Mouse (Mus musculus) forebrain, postnatal 0 days (tissue): ENCODE data around the gene Cox6a1. TPM values are rescaled to one million over a fixed set of nuclear protein-coding genes. Genes with fewer than 3 reads are reported as not detected.
"Not testable (repeated sequence)": the region's sequence is repeated elsewhere in the genome, so short reads cannot be mapped to it uniquely, and the experiment has no call there.

Source experiments
- ATAC-seq: fragments of 200-750 bp; cut with Nextera tagmentation; 2 replicates; pipeline ENCODE4 v1.8.0; 2017; ENCODE audit warnings: mild to moderate bottlenecking, moderate library complexity
- DNase-seq: peaks from one replicate; pipeline ENCODE4 v3.0.0-alpha.2; 2015
- H3K27ac ChIP-seq: fragments of 300-500 bp; sonication (generic); 2 replicates; pipeline ENCODE4 v1.5.1; 2014; ENCODE audit warnings: low read depth, mild to moderate bottlenecking, antibody characterized with exemption, low read length, moderate library complexity, mixed read lengths
- H3K27me3 ChIP-seq: fragments of 300-500 bp; sonication (generic); 2 replicates; pipeline ENCODE4 v1.6.1; 2014; ENCODE audit warnings: mild to moderate bottlenecking, low read length, mixed read lengths; ENCODE audit not compliant: insufficient read depth
- H3K36me3 ChIP-seq: fragments of 300-500 bp; sonication (generic); 2 replicates; pipeline ENCODE4 v1.6.1; 2014; ENCODE audit warnings: mild to moderate bottlenecking, moderate library complexity; ENCODE audit not compliant: insufficient read depth
- H3K4me1 ChIP-seq: fragments of 300-500 bp; sonication (generic); 2 replicates; pipeline ENCODE4 v1.6.1; 2014; ENCODE audit warnings: antibody characterized with exemption; ENCODE audit not compliant: insufficient read depth
- H3K4me2 ChIP-seq: fragments of 300-500 bp; sonication (generic); 2 replicates; pipeline ENCODE4 v1.6.1; 2014; ENCODE audit warnings: low read depth, mild to moderate bottlenecking, moderate library complexity
- H3K4me3 ChIP-seq: fragments of 300-500 bp; sonication (generic); 2 replicates; pipeline ENCODE4 v1.5.1; 2014; ENCODE audit warnings: low read depth, low read length, mixed read lengths
- H3K9ac ChIP-seq: fragments of 300-500 bp; sonication (generic); 2 replicates; pipeline ENCODE4 v1.6.1; 2014; ENCODE audit warnings: mild to moderate bottlenecking
- H3K9me3 ChIP-seq: fragments of 300-500 bp; sonication (generic); 2 replicates; pipeline ENCODE4 v1.6.1; 2016; ENCODE audit warnings: low read length
- CTCF ChIP-seq: sonication (generic); IDR thresholded peaks from 2 replicates; pipeline ENCODE4 v1.5.1; 2016; ENCODE audit warnings: antibody characterized with exemption, control low read depth, low read depth
- WGBS: fragments of 180-500 bp; shearing (Covaris S2); extraction: QIAGEN DNeasy Blood & Tissue Kit; methylation state at CpG from one replicate; pipeline ENCODE4 v1.1.7; 2014; 5-methylcytosine and 5-hydroxymethylcytosine counted together
- polyA plus RNA-seq: library from polyadenylated mRNA; unstranded; fragments of >200 nt; fragmentation: Nextera tagmentation; extraction: Ambion mirVana; gene quantifications from 2 replicates; pipeline ENCODE4 v1.2.1, GENCODE M21; 2015
- total RNA-seq: library from RNA; depleted of rRNA; stranded (reverse); fragments of >200 nt; gene quantifications from 2 replicates; pipeline ENCODE4 v1.2.3, GENCODE M21; 2014

The Cox6a1 gene
- total and polyA plus RNA-seq, 2 experiments from 2014 or later, result 628 to 1,510 TPM

DNA sequence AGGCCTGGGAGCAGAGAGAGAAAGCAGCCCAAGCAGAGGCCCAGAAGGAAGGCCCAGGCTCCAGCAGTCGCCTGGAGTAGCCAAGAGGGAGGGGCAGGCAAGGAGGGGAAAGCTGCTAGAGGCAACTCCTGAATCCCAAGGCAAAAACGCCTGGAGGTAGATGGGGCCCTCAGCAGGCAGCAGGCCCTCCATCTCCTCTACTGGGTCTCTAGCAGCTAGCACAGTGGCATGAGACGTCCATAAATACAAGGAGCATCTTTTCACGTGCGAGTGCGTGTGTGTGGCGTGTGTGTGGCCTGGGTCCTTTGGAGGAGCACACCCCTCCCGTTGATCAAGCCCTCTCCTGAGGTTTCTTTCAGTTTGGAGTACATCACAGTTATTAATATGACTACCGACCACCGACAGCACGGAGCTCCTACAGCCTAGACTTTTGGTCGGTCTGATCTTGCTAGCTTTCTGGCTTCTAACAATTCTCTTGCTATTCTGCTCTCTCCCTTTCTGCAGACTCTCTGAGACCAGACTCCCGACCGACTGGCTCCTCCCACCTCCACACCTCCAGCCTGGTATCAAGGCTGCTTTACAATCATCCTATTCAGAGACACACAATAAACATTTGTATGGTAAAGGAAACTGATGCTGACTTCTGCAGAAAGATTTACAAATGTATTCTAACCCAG, 31.7 kb downstream of the Cox6a1 start:
- ATAC-seq (no peak), DNase-seq (peak; percentile 25)
- no peaks in the 10 kb centered on the region for H3K9me3 ChIP-seq
- no peaks in the 10 kb centered on the region for H3K36me3 ChIP-seq
- no peak overlapping the region for H3K4me3 ChIP-seq
- no peak for TF ChIP-seq CTCF
- peak overlapping the region; percentile 25; the same call in 1 of the 2 replicates for H3K9ac ChIP-seq
- peaks cover 27% of the 10 kb centered on the region; the same call in 1 of the 2 replicates for H3K4me1 ChIP-seq
- 7% methylated on average over 14 of the region's 14 CpGs for WGBS
- no peaks in the 10 kb centered on the region for H3K27me3 ChIP-seq
- no peak overlapping the region for H3K4me2 ChIP-seq
- H3K27ac ChIP-seq, result peak overlapping the region; percentile 57

DNA sequence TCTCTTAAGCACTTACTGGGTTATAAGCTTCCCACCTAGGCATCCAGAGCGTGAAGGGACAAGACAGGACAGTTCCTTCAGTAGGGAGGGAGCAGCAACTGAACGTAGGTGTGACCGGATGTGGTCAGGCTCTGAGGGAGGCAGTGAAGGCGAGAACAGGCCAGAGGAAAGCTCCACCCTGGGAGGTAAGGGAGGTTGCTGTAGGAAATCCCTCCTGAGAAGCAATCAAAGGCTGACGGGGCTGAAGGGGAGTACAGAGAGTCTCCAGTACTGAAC, 35.2 kb downstream of the Cox6a1 start:
- H3K9me3 ChIP-seq, result no peaks in the 10 kb centered on the region
- no peaks in the 10 kb centered on the region; the same call in 1 of the 2 replicates for H3K36me3 ChIP-seq
- H3K27me3 ChIP-seq, result no peaks in the 10 kb centered on the region
- H3K27ac ChIP-seq, result no peak overlapping the region
- DNase-seq, result no peak
- H3K9ac ChIP-seq, result no peak overlapping the region
- H3K4me2 ChIP-seq, result no peak overlapping the region
- no peak for TF ChIP-seq CTCF
- ATAC-seq, result no peak
- no peak overlapping the region for H3K4me3 ChIP-seq
- H3K4me1 ChIP-seq, result peaks cover 17% of the 10 kb centered on the region; the same call in 1 of the 2 replicates
- 55% methylated on average over 5 of the region's 5 CpGs for WGBS

DNA sequence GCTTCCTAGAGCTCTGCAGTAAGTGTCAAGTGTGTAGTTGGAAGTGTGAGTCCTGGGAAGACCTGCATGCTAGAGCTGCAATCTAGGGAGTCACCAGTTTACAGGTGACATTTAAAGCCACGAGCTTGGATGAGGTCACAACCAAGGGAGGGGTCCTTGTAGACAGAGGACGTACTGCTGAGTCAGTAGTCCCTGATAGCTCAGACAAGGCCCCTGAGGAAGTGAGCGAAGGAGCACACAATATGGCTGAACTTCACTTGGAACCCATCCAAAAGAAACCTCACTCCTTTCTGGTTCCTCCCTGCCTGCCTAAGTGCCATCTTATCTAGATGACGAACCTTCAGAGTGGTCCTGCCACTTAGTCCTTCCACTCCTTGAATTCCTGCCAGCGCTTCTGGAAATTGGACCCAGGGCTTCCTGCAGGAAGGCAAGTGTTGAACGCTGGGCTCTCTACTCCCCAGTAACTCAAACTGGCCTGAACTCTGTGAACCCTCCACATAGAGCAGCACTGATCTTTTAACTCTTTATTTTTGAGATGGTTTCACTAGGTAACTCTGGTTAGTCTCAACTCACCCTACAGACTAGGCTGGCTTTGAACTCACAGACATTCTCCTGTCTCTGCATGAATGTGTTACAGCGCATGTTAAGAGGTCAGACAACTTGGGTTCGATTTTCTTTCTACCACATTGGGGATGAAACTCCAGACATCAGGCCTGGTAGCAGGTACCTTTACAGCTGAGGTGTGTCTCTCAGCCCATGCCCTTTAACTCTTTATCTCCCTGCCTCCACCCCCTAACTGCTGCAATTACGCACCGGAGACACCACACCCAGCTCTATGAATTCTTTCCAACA, 35.7 kb downstream of the Cox6a1 start:
- no peak for DNase-seq
- Histone ChIP-seq H3K36me3 (peaks cover 5% of the 10 kb centered on the region; the same call in 1 of the 2 replicates), H3K9ac (no peak overlapping the region), H3K4me1 (peaks cover 12% of the 10 kb centered on the region; the same call in 1 of the 2 replicates), H3K27me3 (no peaks in the 10 kb centered on the region), H3K27ac (no peak overlapping the region), H3K4me2 (no peak overlapping the region), H3K4me3 (no peak overlapping the region), H3K9me3 (no peaks in the 10 kb centered on the region)
- no peak for ATAC-seq
- no peak for TF ChIP-seq CTCF
- 76% methylated on average over 10 of the region's 10 CpGs for WGBS

DNA sequence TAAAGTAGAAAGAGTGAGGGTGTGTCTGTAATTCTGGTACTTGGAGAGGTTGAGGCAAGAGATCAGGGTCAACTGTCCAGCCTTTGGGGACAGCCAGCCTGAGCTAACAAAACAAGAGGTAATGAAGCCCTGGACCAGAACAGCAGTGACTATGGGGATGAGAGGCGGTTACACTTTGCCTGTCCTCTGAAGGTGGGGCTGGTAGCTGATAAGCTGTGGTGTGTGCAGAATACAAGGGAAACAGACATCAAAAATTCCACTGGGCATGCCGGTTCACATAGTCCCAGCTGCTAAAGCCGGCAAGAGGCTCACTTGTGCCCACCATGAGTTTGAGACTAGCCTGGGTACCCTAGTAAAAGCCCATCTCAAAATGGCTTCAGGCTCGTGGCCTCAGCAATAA, 36.4 kb downstream of the Cox6a1 start:
- H3K27ac ChIP-seq, result no peak overlapping the region
- H3K9ac ChIP-seq, result no peak overlapping the region
- no peak overlapping the region for H3K4me3 ChIP-seq
- no peak for TF ChIP-seq CTCF
- H3K36me3 ChIP-seq, result peaks cover 6% of the 10 kb centered on the region; the same call in 1 of the 2 replicates
- H3K4me2 ChIP-seq, result no peak overlapping the region
- H3K9me3 ChIP-seq, result no peaks in the 10 kb centered on the region
- DNase-seq, result no peak
- H3K4me1 ChIP-seq, result peaks cover 6% of the 10 kb centered on the region; the same call in 1 of the 2 replicates
- ATAC-seq, result no peak
- no peaks in the 10 kb centered on the region for H3K27me3 ChIP-seq
- 83% methylated on average over 4 of the region's 4 CpGs for WGBS

DNA sequence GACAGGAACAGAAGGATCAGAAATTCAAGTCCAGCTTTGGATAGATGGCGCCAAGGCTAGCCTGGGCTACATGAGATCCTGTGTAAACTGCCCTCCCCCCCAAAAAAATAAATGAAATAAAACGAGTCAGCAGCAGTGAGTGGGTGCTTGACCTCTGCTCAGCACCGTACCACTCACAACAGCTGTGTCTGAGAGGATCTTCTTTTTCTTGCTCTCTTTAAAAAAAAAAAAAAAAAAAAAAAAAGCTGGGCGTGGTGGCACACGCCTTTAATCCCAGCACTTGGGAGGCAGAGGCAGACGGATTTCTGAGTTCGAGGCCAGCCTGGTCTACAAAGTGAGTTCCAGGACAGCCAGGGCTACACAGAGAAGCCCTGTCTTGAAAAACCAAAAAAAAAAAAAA, 46.6 kb downstream of the Cox6a1 start:
- H3K27me3 ChIP-seq, H3K9ac ChIP-seq, DNase-seq, H3K27ac ChIP-seq, ATAC-seq, H3K9me3 ChIP-seq, H3K4me2 ChIP-seq, H3K4me3 ChIP-seq: not testable (repeated sequence)
- 89% methylated on average over 5 of the region's 7 CpGs for WGBS
- Histone ChIP-seq H3K4me1 (peaks cover 12% of the 10 kb centered on the region; the same call in 1 of the 2 replicates), H3K36me3 (peaks cover 16% of the 10 kb centered on the region)

DNA sequence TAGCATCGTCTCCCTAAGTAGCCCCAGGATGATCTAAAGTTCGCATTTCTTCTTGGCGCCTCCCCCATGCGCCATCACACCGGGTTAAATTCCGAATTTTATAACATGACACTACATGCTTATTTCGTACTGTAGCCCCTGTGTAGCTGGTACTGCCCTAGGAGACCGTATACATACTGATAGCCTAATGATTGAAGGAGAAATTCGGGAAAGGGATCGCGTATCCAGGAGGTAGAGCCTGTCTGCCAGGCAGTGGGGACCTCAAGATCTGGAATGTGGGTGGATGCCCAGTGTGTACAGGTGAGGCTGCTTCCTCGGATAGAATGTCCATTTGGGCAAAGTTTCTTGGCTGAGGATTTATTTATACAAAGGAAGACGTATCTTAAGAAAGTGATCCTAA, 47.2 kb downstream of the Cox6a1 start:
- Histone ChIP-seq H3K4me2 (peak overlapping the region; percentile 63), H3K4me1 (peaks cover 12% of the 10 kb centered on the region; the same call in 1 of the 2 replicates), H3K27me3 (no peaks in the 10 kb centered on the region), H3K36me3 (peaks cover 22% of the 10 kb centered on the region), H3K4me3 (peak overlapping the region; percentile 79), H3K9me3 (no peaks in the 10 kb centered on the region), H3K27ac (no peak overlapping the region), H3K9ac (peak overlapping the region; percentile 55)
- no peak for DNase-seq
- ATAC-seq, result no peak
- TF ChIP-seq CTCF, result no peak
- WGBS, result 28% methylated on average over 13 of the region's 13 CpGs
